Mouse (Mus musculus) brown adipose tissue, adult 24 weeks (tissue): ENCODE data around the gene Mucl3. TPM values are rescaled to one million over a fixed set of nuclear protein-coding genes. Genes with fewer than 3 reads are reported as not detected.

Experiments used
- H3K27ac ChIP-seq: fragments of 200-500 bp; replicated peaks from 2 replicates; pipeline ENCODE4 v1.5.1; 2012; ENCODE audit warnings: low read depth, mild to moderate bottlenecking, low read length
- H3K4me1 ChIP-seq: fragments of 200-500 bp; 2 replicates; pipeline ENCODE4 v1.6.1; 2012; ENCODE audit warnings: low read length, mixed read lengths; ENCODE audit not compliant: control insufficient read depth, insufficient read depth, insufficient read length
- H3K4me3 ChIP-seq: fragments of 200-500 bp; 2 replicates; pipeline ENCODE4 v1.5.1; 2012; ENCODE audit warnings: low read depth, mild to moderate bottlenecking, low read length, moderate library complexity; ENCODE audit not compliant: insufficient read depth
- polyA plus RNA-seq: library from polyadenylated mRNA; stranded (reverse); fragments of >200 nt; gene quantifications from 2 replicates; pipeline ENCODE4 v1.2.4, GENCODE M21; 2012; ENCODE audit not compliant: missing spikeins, insufficient read depth, insufficient read length

Gene Mucl3
- polyA plus RNA-seq, 1 experiment = not detected

DNA sequence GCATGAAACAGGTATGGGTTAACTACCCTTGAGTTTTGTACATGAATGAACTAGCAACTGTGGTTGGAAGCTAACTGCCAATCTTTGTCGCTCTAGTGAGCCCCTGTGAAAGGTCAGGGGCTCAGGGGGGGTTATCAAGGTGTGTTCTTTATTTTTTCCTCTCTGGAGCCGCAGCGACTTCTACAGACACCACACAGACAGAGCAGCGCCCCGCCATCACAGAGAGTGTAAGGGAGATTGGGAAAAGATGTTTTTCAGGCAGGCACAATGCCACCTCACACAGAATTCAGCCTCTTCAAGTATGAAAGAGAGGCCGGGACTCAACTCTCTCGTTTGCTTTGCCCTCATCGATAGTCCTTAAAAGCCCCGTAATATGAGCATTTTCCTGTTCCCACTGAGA is 51.4 kb downstream of the Mucl3 start:
- no peaks in the 10 kb centered on the region for H3K4me1 ChIP-seq
- no peak overlapping the region for H3K4me3 ChIP-seq
- H3K27ac ChIP-seq = no peak overlapping the region

DNA sequence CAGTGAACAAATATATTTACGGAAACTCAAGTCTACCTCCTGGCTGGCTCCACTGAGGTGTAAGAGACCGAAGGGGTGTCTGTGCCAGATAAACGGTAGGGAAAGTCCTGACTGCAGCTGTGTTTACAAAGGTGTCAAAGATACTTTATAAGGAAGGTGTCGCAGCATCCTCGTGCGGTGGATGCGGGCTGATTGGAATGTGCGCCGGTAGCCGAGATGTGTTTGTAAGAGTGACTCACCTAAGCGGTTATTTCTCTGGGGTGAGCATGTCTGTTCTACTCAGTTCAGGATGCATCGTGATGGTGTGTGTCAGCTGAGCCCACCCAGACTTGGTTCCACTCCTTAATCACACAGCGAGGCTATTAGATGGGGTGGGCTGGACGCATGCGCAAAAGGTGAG is 51.8 kb downstream of the Mucl3 start:
- Histone ChIP-seq H3K4me1 (no peaks in the 10 kb centered on the region), H3K4me3 (no peak overlapping the region), H3K27ac (no peak overlapping the region)

DNA sequence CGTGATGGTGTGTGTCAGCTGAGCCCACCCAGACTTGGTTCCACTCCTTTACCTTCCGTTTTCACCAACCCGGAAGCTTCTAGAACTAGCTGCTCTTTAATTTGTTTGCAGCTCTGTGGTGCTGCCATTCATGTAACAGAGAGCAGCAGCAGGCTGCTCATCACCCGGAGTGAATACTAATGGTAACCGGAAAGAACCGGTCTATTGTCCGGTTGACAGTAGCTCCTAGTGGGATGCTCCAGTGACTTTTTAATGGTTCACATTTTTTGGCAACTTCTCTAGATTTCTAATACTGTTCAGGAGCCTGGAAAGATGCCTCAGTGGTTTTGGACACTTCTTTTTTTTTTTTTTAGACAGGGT is 52.3 kb downstream of the Mucl3 start:
- H3K4me1 ChIP-seq = no peaks in the 10 kb centered on the region
- no peak overlapping the region for H3K4me3 ChIP-seq
- H3K27ac ChIP-seq = no peak overlapping the region

DNA sequence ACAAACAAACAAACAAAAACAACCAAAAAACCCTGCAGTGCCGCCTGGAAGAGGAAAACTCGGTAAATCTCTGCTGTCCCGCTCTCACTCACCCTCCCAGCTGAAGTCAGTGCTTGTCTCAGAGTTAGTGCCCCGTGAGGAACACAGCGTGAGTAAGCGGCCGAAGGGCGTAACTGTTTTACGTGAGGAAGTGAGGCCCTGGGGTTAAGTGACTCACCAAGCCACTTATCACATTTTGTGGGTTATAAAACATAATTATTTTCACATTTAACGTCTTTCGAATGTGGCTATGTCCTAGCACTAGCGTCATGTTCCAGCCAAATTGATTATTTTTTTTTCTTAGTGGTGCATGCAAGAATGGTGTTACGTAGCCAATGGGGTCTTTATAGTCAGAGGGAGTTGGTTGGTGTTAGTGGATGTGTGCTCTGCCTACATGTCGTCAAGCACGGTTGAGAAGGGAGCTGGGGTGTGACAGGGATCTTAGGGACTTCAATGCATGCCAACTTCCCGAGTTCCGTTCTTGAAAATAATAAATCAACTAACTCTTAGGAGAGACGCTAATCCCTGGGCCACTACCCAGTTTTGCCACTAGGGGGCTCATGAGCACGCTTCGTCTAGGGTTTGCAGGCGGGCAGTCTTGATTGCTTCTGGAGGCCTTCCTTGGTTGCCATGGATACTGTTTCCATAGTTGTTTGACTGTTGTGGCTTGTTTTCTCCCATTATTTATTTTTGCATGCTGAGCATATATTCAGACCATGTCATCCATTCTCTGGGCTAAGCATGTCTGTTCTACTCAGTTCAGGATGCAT is 52.9 kb downstream of the Mucl3 start:
- Histone ChIP-seq H3K4me1 (no peaks in the 10 kb centered on the region), H3K4me3 (no peak overlapping the region), H3K27ac (no peak overlapping the region)

DNA sequence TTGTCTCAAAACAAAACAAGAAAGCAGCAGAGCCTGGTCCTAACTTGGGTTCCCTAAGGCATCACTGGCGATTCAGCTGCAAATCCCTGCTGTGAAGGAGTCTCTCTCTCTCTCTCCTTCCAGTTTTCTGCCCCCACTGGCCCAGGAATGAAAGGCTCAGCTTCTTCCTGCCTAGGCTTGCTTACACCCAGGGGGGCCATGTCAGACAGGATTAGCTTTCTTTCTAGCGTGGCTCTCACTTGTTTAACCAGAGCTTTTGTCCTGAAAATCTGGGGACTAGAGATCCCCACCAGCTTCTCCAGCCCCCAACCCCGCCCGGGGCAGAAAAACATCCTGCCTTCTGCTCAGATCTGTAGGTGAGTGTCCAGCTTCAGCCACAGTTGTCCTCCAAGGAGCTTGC is 55.1 kb downstream of the Mucl3 start:
- no peak overlapping the region for H3K27ac ChIP-seq
- no peak overlapping the region for H3K4me3 ChIP-seq
- no peaks in the 10 kb centered on the region for H3K4me1 ChIP-seq

DNA sequence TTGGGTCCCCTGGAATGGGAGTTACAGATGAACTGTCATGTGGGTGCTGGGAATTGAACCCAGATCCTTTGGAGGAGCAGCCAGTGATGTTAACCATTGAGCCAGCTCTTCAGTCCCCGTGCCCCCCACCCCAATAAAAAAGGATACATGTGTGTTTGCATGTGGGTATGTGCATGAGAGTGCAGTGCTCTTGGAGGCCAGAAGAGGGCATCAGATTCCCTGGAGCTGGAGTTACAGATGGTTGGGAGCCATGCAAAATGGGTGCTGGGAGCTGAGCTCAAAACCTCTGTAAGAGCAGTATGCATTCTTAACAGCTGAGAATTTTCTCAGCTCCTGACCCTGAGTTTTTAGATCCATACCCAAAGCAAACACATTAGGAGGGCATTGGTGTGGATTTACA is 56.2 kb downstream of the Mucl3 start:
- H3K4me3 ChIP-seq = no peak overlapping the region
- H3K4me1 ChIP-seq = no peaks in the 10 kb centered on the region
- no peak overlapping the region for H3K27ac ChIP-seq

Other genes starting within 250 kb of the Mucl3 start
- 6.4 and 9.4 TPM in 2 replicates for gene H2-Q6, start 218.8 kb downstream of the Mucl3 start, polyA plus RNA-seq
- gene H2-Q7, start 204.5 kb downstream of the Mucl3 start, polyA plus RNA-seq = 9.1 and 23.4 TPM in 2 replicates
- 164 and 201 TPM in 2 replicates for gene H2-Q10, start 173.6 kb downstream of the Mucl3 start, polyA plus RNA-seq
- gene Pou5f1, start 137.7 kb downstream of the Mucl3 start, polyA plus RNA-seq = not detected in 2 replicates
- 1.1 and 3.6 TPM in 2 replicates for gene Tcf19, start 126.9 kb downstream of the Mucl3 start, polyA plus RNA-seq
- gene Cchcr1, start 126.6 kb downstream of the Mucl3 start, polyA plus RNA-seq = 0.88 and 2.3 TPM in 2 replicates
- not detected in 2 replicates for gene Psors1c2, start 110.5 kb downstream of the Mucl3 start, polyA plus RNA-seq
- gene Cdsn, start 91.6 kb downstream of the Mucl3 start, polyA plus RNA-seq = 19.7 TPM in 2 replicates
- gene 2300002M23Rik, start 76.2 kb downstream of the Mucl3 start, polyA plus RNA-seq = not detected in 2 replicates
- not detected in 2 replicates for gene Sfta2, start 42.1 kb downstream of the Mucl3 start, polyA plus RNA-seq
- gene Gm9573, start 17.1 kb downstream of the Mucl3 start, polyA plus RNA-seq = not detected in 2 replicates
- gene Vars2, start 23.9 kb upstream of the Mucl3 start, polyA plus RNA-seq = 18.1 and 18.5 TPM in 2 replicates
- gene Gtf2h4, start 30.0 kb upstream of the Mucl3 start, polyA plus RNA-seq = 16.3 and 19.0 TPM in 2 replicates
- gene Ddr1, start 60.9 kb upstream of the Mucl3 start, polyA plus RNA-seq = 4.2 and 4.5 TPM in 2 replicates
- 19.2 and 52.4 TPM in 2 replicates for gene Ier3, start 178.0 kb upstream of the Mucl3 start, polyA plus RNA-seq
- 38.1 and 61.2 TPM in 2 replicates for gene Flot1, start 179.5 kb upstream of the Mucl3 start, polyA plus RNA-seq
- gene Tubb5, start 194.6 kb upstream of the Mucl3 start, polyA plus RNA-seq = 32.5 and 58.6 TPM in 2 replicates
- gene Mdc1, start 197.8 kb upstream of the Mucl3 start, polyA plus RNA-seq = 3.0 and 3.3 TPM in 2 replicates
- 1.4 and 2.8 TPM in 2 replicates for gene Nrm, start 217.6 kb upstream of the Mucl3 start, polyA plus RNA-seq
- gene Ppp1r18, start 221.9 kb upstream of the Mucl3 start, polyA plus RNA-seq = 7.4 and 8.8 TPM in 2 replicates
- 17.0 and 26.4 TPM in 2 replicates for gene Dhx16, start 236.1 kb upstream of the Mucl3 start, polyA plus RNA-seq